Mouse (Mus musculus): ENCODE results near the gene Slc26a1. TPM values are rescaled to one million over a fixed set of nuclear protein-coding genes. Genes with fewer than 3 reads are reported as not detected.

Gene Slc26a1
- polyA plus RNA-seq, 1 experiment = not detected

DNA sequence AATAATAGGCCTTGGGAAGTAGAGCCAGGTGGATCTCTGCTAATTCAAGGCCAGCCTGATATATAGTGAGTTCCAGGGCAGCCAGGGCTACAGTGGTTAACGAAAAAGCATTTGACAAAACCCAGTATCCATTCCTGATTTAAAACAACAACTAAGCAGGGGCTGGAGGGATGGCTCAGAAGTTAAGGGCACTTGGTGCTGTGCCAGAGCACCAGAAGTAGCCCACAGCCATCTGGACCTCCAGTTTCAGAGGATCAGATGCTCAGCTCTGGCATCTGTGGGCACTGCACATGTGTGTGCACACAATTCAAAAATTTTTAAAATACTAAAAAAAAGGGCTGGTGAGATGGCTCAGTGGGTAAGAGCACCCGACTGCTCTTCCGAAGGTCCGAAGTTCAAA, 41.7 kb downstream of the Slc26a1 start:
- Histone ChIP-seq H3K4me1 (ENCODE audit: control insufficient read depth, insufficient read depth, low read length) (no peaks in the 10 kb centered on the region; the same call in 1 of the 2 replicates), H3K4me3 (ENCODE audit: insufficient read depth, low read length) (no peak overlapping the region), H3K27ac (ENCODE audit: insufficient read depth, low read length) (no peak overlapping the region)
- TF ChIP-seq CTCF (IDR thresholded peaks at IDR 0.05; ENCODE audit: borderline replicate concordance, insufficient read depth, low read length) = no peak
- TF ChIP-seq POLR2A (IDR thresholded peaks at IDR 0.05; ENCODE audit: low read depth, low read length) = no peak

- no peak within 1 kb of the TSS; the same call in 1 of the 2 replicates for H3K27ac ChIP-seq (ENCODE audit: insufficient read depth, low read length)
- H3K4me1 ChIP-seq (ENCODE audit: control insufficient read depth, insufficient read depth, low read length) = peaks cover 5% of the 10 kb centered on the region
- H3K4me3 ChIP-seq (ENCODE audit: insufficient read depth, low read length) = peak within 1 kb of the TSS; percentile 76
- TF ChIP-seq POLR2A (IDR thresholded peaks at IDR 0.05; ENCODE audit: low read depth, low read length) (peak; percentile 96), CTCF (IDR thresholded peaks at IDR 0.05; ENCODE audit: borderline replicate concordance, insufficient read depth, low read length) (no peak)
Measured at GRCm38 (mm10) chr5:108629634-108630483, 45.5 kb downstream of the Slc26a1 start, which contains the start of the genes Gak and Tmem175. Gene Gak (minus strand): TSS chr5:108629755. Gene Tmem175 (plus strand): TSS chr5:108629770.

GRCm38 (mm10) chr5:108628891-108629633, 46.3 kb downstream of the Slc26a1 start:
- TF ChIP-seq POLR2A (IDR thresholded peaks at IDR 0.05; ENCODE audit: low read depth, low read length) = no peak
- no peak for TF ChIP-seq CTCF (IDR thresholded peaks at IDR 0.05; ENCODE audit: borderline replicate concordance, insufficient read depth, low read length)
- H3K27ac ChIP-seq (ENCODE audit: insufficient read depth, low read length) = no peak overlapping the region; the same call in 1 of the 2 replicates
- H3K4me1 ChIP-seq (ENCODE audit: control insufficient read depth, insufficient read depth, low read length) = peaks cover 5% of the 10 kb centered on the region
- peak overlapping the region; percentile 76 for H3K4me3 ChIP-seq (ENCODE audit: insufficient read depth, low read length)

DNA sequence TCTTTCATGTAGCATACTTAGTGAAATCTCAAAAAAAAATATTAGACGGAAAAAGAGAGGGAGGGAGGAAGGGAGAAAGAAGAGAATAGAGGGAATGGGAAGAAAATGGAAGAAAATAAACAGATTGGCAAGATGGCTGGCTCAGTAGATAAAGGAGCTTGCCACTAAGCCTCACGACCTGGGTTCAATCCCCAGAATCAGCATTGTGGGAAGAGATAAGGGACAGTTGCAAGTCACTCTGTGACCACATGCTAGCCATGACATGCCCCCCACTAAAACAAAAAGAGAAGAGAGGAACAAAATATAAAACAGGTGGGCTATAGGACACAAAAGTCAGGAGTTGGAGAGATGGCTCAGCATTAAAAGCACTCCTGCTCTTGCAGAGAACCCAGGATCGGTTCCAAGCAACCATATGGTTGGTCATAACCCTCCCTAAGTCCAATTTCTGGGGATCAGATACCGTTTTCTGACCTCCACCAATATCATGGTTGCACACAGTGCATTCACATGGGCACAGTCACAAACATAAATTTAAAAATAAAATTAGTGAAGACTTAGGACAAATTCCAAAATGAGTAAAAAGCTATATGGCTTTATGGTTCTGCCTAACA, 49.2 kb downstream of the Slc26a1 start:
- TF ChIP-seq POLR2A (IDR thresholded peaks at IDR 0.05; ENCODE audit: low read depth, low read length) = no peak
- TF ChIP-seq CTCF (IDR thresholded peaks at IDR 0.05; ENCODE audit: borderline replicate concordance, insufficient read depth, low read length) = no peak
- Histone ChIP-seq H3K4me1 (ENCODE audit: control insufficient read depth, insufficient read depth, low read length) (peaks cover 5% of the 10 kb centered on the region), H3K4me3 (ENCODE audit: insufficient read depth, low read length) (no peak overlapping the region), H3K27ac (ENCODE audit: insufficient read depth, low read length) (no peak overlapping the region)

DNA sequence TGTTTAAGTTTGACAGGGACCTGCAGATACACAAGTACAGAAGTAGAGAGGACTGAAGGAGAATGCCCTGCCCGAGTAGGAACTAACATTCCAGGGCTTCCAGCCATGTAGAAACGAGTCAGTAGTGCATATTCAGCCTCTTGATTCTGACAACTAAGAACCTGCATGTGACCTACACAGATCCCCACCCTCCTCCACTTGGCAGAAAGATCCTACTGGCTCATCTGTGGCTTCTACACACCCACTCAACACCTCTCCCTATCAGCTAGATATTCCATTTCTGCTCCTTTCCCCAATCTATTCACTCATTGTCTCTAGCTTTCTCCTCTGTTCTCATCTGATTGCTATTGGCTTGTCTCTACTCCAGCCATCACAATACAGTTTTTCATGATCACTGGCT, 53.5 kb downstream of the Slc26a1 start:
- Histone ChIP-seq H3K4me3 (ENCODE audit: insufficient read depth, low read length) (no peak overlapping the region), H3K27ac (ENCODE audit: insufficient read depth, low read length) (no peak overlapping the region), H3K4me1 (ENCODE audit: control insufficient read depth, insufficient read depth, low read length) (peaks cover 3% of the 10 kb centered on the region; the same call in 1 of the 2 replicates)
- TF ChIP-seq CTCF (IDR thresholded peaks at IDR 0.05; ENCODE audit: borderline replicate concordance, insufficient read depth, low read length) = no peak
- TF ChIP-seq POLR2A (IDR thresholded peaks at IDR 0.05; ENCODE audit: low read depth, low read length) = no peak

Other genes with a start within 250 kb of the Slc26a1 start
- 264 and 289 TPM in 2 replicates for gene Atp5k, start 241.1 kb downstream of the Slc26a1 start, polyA plus RNA-seq (2011; ENCODE audit: insufficient read length, low read depth, missing spikeins)
- 0.72 and 0.95 TPM in 2 replicates for gene Mfsd7a, start 226.7 kb downstream of the Slc26a1 start, polyA plus RNA-seq (2011; ENCODE audit: insufficient read length, low read depth, missing spikeins)
- gene Pcgf3, start 214.3 kb downstream of the Slc26a1 start, polyA plus RNA-seq (2011; ENCODE audit: insufficient read length, low read depth, missing spikeins) = 92.3 and 93.4 TPM in 2 replicates
- gene Cplx1, start 125.5 kb downstream of the Slc26a1 start, polyA plus RNA-seq (2011; ENCODE audit: insufficient read length, low read depth, missing spikeins) = not detected in 2 replicates
- 74.7 and 92.7 TPM in 2 replicates for gene Gak, start 45.8 kb downstream of the Slc26a1 start, polyA plus RNA-seq (2011; ENCODE audit: insufficient read length, low read depth, missing spikeins)
- 29.0 and 36.3 TPM in 2 replicates for gene Tmem175, start 45.8 kb downstream of the Slc26a1 start, polyA plus RNA-seq (2011; ENCODE audit: insufficient read length, low read depth, missing spikeins)
- 17.9 and 18.6 TPM in 2 replicates for gene Idua, start 15.2 kb downstream of the Slc26a1 start, polyA plus RNA-seq (2011; ENCODE audit: insufficient read length, low read depth, missing spikeins)
- 11.7 and 11.8 TPM in 2 replicates for gene Dgkq, start 5.9 kb downstream of the Slc26a1 start, polyA plus RNA-seq (2011; ENCODE audit: insufficient read length, low read depth, missing spikeins)
- gene Fgfrl1, start 16.8 kb upstream of the Slc26a1 start, polyA plus RNA-seq (2011; ENCODE audit: insufficient read length, low read depth, missing spikeins) = 22.5 and 30.6 TPM in 2 replicates
- not detected in 2 replicates for gene Rnf212, start 99.4 kb upstream of the Slc26a1 start, polyA plus RNA-seq (2011; ENCODE audit: insufficient read length, low read depth, missing spikeins)
- not detected in 2 replicates for gene Tmed11, start 119.8 kb upstream of the Slc26a1 start, polyA plus RNA-seq (2011; ENCODE audit: insufficient read length, low read depth, missing spikeins)
- gene Vmn2r8, start 133.3 kb upstream of the Slc26a1 start, polyA plus RNA-seq (2011; ENCODE audit: insufficient read length, low read depth, missing spikeins) = not detected in 2 replicates
- not detected in 2 replicates for gene Vmn2r9, start 177.0 kb upstream of the Slc26a1 start, polyA plus RNA-seq (2011; ENCODE audit: insufficient read length, low read depth, missing spikeins)

Data from embryonic fibroblast, embryonic 13.5 days (primary cell).